Mouse (Mus musculus) limb, embryonic 11.5 days (tissue): ENCODE measurements around the gene St8sia4. TPM values are rescaled to one million over a fixed set of nuclear protein-coding genes. Genes with fewer than 3 reads are reported as not detected.
"Not testable (repeated sequence)": the region's sequence is repeated elsewhere in the genome, so short reads cannot be mapped to it uniquely, and the experiment has no call there.

ENCODE experiments used
- ATAC-seq: fragments of 200-750 bp; cut with Nextera tagmentation; 2 replicates; pipeline ENCODE4 v1.8.0; 2017; ENCODE audit warnings: low read depth; ENCODE audit not compliant: insufficient number of reproducible peaks, low FRiP score, low TSS enrichment
- DNase-seq: peaks from one replicate; pipeline ENCODE4 v3.0.0-alpha.2; 2015; ENCODE audit warnings: low spot score
- H3K27ac ChIP-seq: fragments of 300-500 bp; sonication (generic); replicated peaks from 2 replicates; pipeline ENCODE4 v1.5.1; 2014; ENCODE audit warnings: low read depth, mild to moderate bottlenecking, low read length
- H3K27me3 ChIP-seq: fragments of 300-500 bp; sonication (generic); 2 replicates; pipeline ENCODE4 v1.6.1; 2014; ENCODE audit warnings: mild to moderate bottlenecking, low read length, mixed read lengths; ENCODE audit not compliant: control insufficient read depth, insufficient read depth
- H3K36me3 ChIP-seq: fragments of 300-500 bp; sonication (generic); 2 replicates; pipeline ENCODE4 v1.6.1; 2014; ENCODE audit warnings: mild to moderate bottlenecking, low read length, moderate library complexity, mixed read lengths; ENCODE audit not compliant: control insufficient read depth, insufficient read depth
- H3K4me1 ChIP-seq: fragments of 300-500 bp; sonication (generic); 2 replicates; pipeline ENCODE4 v1.6.1; 2014; ENCODE audit warnings: low read length, mixed read lengths; ENCODE audit not compliant: control insufficient read depth, insufficient read depth
- H3K4me2 ChIP-seq: fragments of 300-500 bp; sonication (generic); 2 replicates; pipeline ENCODE4 v1.6.1; 2014; ENCODE audit warnings: low read depth, mild to moderate bottlenecking, moderate library complexity; ENCODE audit not compliant: severe bottlenecking
- H3K4me3 ChIP-seq: fragments of 300-500 bp; sonication (generic); 2 replicates; pipeline ENCODE4 v1.5.1; 2014; ENCODE audit warnings: low read depth, low read length
- H3K9ac ChIP-seq: fragments of 300-500 bp; sonication (generic); 2 replicates; pipeline ENCODE4 v1.6.1; 2014; ENCODE audit warnings: mild to moderate bottlenecking, low read length
- H3K9me3 ChIP-seq: fragments of 300-500 bp; sonication (generic); 2 replicates; pipeline ENCODE4 v1.6.1; 2016; ENCODE audit warnings: low read length; ENCODE audit not compliant: control insufficient read depth
- WGBS: fragments of 180-500 bp; shearing (Covaris S2); extraction: QIAGEN DNeasy Blood & Tissue Kit; methylation state at CpG from one replicate; pipeline ENCODE4 v1.1.7; 2014; 5-methylcytosine and 5-hydroxymethylcytosine counted together
- polyA plus RNA-seq: library from polyadenylated mRNA; unstranded; fragments of >200 nt; fragmentation: Nextera tagmentation; extraction: Ambion mirVana; gene quantifications from 2 replicates; pipeline ENCODE4 v1.2.1, GENCODE M21; 2014

The St8sia4 gene
- polyA plus RNA-seq, 1 experiment from 2014 or later = 2.9 TPM

GRCm38 (mm10) chr1:95589471-95589870, 77.9 kb downstream of the St8sia4 start:
- Histone ChIP-seq H3K9ac (no peak overlapping the region), H3K27me3 (no peaks in the 10 kb centered on the region), H3K4me2 (no peak overlapping the region), H3K9me3 (no peaks in the 10 kb centered on the region), H3K36me3 (no peaks in the 10 kb centered on the region), H3K4me1 (no peaks in the 10 kb centered on the region), H3K27ac (no peak overlapping the region), H3K4me3 (no peak overlapping the region)
- ATAC-seq (no peak), DNase-seq (no peak)

DNA sequence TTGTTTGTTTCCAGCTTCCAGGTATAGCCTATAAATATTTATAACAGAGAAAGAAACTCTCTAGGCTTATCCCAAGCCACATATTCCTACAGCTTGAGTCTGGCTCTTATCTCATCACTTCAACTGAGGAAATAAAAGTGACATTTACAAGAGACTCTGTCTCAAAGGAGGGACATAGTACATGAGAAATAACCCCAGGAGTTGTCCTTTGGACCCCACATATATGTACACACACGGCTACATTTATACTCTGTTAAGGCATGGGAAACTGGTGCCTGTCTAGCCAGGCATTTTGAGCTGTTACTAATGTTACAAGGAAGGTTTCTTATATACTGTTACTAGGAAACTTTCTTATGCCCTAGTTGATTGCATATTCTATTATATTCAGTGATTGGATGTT, 84.1 kb downstream of the St8sia4 start:
- H3K4me3 ChIP-seq = no peak overlapping the region
- no peak overlapping the region for H3K9ac ChIP-seq
- H3K9me3 ChIP-seq = no peaks in the 10 kb centered on the region
- DNase-seq (no peak), ATAC-seq (no peak)
- no peak overlapping the region for H3K27ac ChIP-seq
- WGBS = 76% methylated on average over 1 of the region's 1 CpGs
- H3K4me1 ChIP-seq = no peaks in the 10 kb centered on the region
- H3K27me3 ChIP-seq = no peaks in the 10 kb centered on the region
- H3K4me2 ChIP-seq = no peak overlapping the region
- H3K36me3 ChIP-seq = no peaks in the 10 kb centered on the region

GRCm38 (mm10) chr1:95582264-95582663, 85.1 kb downstream of the St8sia4 start:
- H3K36me3 ChIP-seq = no peaks in the 10 kb centered on the region
- H3K4me2 ChIP-seq = no peak overlapping the region
- DNase-seq (peak; percentile 34), ATAC-seq (0 out of 2 replicates have a peak, but pooled peaks have one; percentile 6)
- H3K27me3 ChIP-seq = no peaks in the 10 kb centered on the region
- no peak overlapping the region for H3K9ac ChIP-seq
- H3K27ac ChIP-seq = no peak overlapping the region
- H3K4me1 ChIP-seq = no peaks in the 10 kb centered on the region
- no peak overlapping the region for H3K4me3 ChIP-seq
- WGBS = 14% methylated on average over 1 of the region's 1 CpGs
- no peaks in the 10 kb centered on the region for H3K9me3 ChIP-seq

DNA sequence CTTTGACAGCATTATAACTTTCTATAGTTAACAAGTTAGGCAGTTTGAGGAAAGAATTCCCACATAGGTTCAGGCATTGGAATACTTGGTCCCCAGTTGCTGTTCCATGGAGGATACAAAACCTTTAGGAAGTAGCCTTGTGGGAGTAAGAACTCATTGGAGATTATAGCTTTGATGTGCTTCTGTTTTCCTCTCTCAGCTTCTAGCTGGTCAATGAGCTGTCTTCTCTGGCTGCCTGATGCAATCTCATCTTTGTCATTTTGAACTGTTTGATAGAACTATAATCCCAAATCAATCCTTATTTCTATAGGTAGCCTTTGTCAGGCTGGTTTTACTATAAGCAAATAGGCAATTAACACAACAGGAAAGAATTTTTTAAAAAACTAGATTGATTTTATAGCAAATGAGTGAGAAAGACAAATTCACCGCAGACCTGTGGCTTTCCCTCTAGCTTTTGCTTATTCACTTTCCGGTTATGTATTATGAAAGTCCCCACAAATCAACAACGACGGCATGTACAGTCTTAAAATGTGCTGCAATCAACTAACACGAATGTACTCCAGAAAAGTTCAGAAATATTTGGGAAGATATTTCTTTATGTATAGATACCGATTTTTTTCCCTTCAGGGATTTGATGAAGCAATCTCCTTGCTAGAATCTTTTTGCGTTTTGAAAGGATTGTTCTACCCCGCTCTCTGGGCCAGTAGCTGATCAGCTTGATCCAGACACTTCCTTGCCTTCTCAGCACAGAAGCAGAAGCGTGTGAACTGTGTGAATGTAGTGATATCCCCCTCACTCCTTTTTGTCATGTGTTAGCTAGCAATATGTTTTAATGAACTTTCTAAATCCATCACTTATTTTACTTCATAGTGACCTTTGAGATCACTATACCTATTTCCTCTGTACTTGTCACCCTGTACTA, 94.5 kb downstream of the St8sia4 start:
- Histone ChIP-seq H3K27me3 (no peaks in the 10 kb centered on the region), H3K36me3 (no peaks in the 10 kb centered on the region), H3K27ac (no peak overlapping the region), H3K9ac (no peak overlapping the region), H3K9me3 (no peaks in the 10 kb centered on the region), H3K4me3 (no peak overlapping the region), H3K4me1 (no peaks in the 10 kb centered on the region), H3K4me2 (no peak overlapping the region)
- 91% methylated on average over 9 of the region's 9 CpGs for WGBS
- DNase-seq (no peak), ATAC-seq (no peak)

- H3K9ac ChIP-seq = no peak overlapping the region
- no peak overlapping the region for H3K4me2 ChIP-seq
- no peaks in the 10 kb centered on the region for H3K27me3 ChIP-seq
- no peaks in the 10 kb centered on the region for H3K9me3 ChIP-seq
- no peaks in the 10 kb centered on the region for H3K36me3 ChIP-seq
- no peak overlapping the region for H3K27ac ChIP-seq
- no peak for DNase-seq
- no peak for ATAC-seq
- H3K4me3 ChIP-seq = no peak overlapping the region
- no peaks in the 10 kb centered on the region for H3K4me1 ChIP-seq
- WGBS = 73% methylated on average over 1 of the region's 1 CpGs
Measured at GRCm38 (mm10) chr1:95571106-95571505, 96.3 kb downstream of the St8sia4 start.

DNA sequence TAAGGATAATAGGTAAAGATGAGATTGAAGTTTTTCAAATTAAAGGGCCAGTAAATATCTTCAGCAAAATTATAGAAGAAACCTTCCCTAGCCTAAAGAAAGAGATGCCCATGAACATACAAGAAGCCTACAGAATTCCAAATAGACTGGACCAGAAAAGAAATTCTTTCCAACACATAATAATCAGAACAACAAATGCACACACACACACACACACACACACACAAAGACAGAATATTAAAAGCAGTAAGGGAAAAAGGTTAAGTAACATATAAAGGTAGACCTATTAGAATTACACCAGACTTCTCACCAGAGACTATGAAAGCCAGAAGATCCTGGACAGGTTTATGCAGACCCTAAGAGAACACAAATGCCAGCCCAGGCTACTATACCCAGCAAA, 112.8 kb downstream of the St8sia4 start:
- ATAC-seq, H3K4me2 ChIP-seq, H3K4me1 ChIP-seq, DNase-seq, H3K4me3 ChIP-seq, H3K9ac ChIP-seq, H3K36me3 ChIP-seq, H3K27me3 ChIP-seq, H3K9me3 ChIP-seq, H3K27ac ChIP-seq: not testable (repeated sequence)

DNA sequence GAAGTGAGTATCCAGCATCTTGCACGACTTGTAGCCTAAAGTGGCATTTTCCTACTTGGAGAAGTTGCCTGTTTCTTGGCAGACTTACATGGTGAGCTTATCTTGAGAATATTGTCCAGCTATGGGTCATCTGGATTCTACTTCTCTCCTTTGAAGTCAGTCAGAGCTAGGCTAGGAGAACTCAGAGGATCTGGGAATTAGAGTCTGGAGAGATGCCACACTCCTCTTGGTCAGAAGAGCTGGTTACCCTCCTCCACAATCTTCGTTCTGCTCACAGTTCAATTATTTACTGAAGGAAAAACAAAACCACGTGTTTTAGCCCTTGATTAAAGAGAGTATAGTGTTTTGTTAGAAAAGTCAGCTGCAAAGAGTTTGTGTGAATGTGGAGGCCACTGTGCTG, 125.9 kb downstream of the St8sia4 start:
- no peaks in the 10 kb centered on the region for H3K27me3 ChIP-seq
- H3K4me3 ChIP-seq = no peak overlapping the region
- H3K9ac ChIP-seq = no peak overlapping the region
- no peaks in the 10 kb centered on the region for H3K9me3 ChIP-seq
- H3K4me2 ChIP-seq = no peak overlapping the region
- no peak for DNase-seq
- no peaks in the 10 kb centered on the region for H3K4me1 ChIP-seq
- no peaks in the 10 kb centered on the region for H3K36me3 ChIP-seq
- no peak for ATAC-seq
- WGBS = 64% methylated on average over 3 of the region's 3 CpGs
- no peak overlapping the region for H3K27ac ChIP-seq
